Mouse (Mus musculus) c-Kit-negative CD71-positive TER-119-positive erythroid progenitor cells, embryonic 14.5 days (primary cell): ENCODE measurements around the gene Dhx57.
"Not testable (repeated sequence)": the region's sequence is repeated elsewhere in the genome, so short reads cannot be mapped to it uniquely, and the experiment has no call there.

Source experiments
- DNase-seq: peaks from one replicate; pipeline ENCODE4 v3.0.0-alpha.2; 2013; ENCODE audit warnings: low read depth, low spot score

Dhx57 gene

GRCm38 (mm10) chr17:80255208-80255607, 35.1 kb downstream of the Dhx57 start:
- DNase-seq = no peak

GRCm38 (mm10) chr17:80254421-80254820, 35.9 kb downstream of the Dhx57 start:
- DNase-seq = no peak

GRCm38 (mm10) chr17:80252757-80253525, 37.3 kb downstream of the Dhx57 start:
- no peak for DNase-seq

GRCm38 (mm10) chr17:80243116-80243515, 47.2 kb downstream of the Dhx57 start:
- no peak for DNase-seq

- no peak for DNase-seq
Observed at GRCm38 (mm10) chr17:80241594-80241993, 48.7 kb downstream of the Dhx57 start.

- DNase-seq = no peak
Observed at GRCm38 (mm10) chr17:80237475-80237874, 52.8 kb downstream of the Dhx57 start.

- no peak for DNase-seq
Observed at GRCm38 (mm10) chr17:80236805-80237204, 53.5 kb downstream of the Dhx57 start.

GRCm38 (mm10) chr17:80235477-80235876, 54.8 kb downstream of the Dhx57 start:
- no peak for DNase-seq

- no peak for DNase-seq
Observed at GRCm38 (mm10) chr17:80234376-80234775, 55.9 kb downstream of the Dhx57 start.

GRCm38 (mm10) chr17:80233844-80234243, 56.4 kb downstream of the Dhx57 start:
- no peak for DNase-seq

- no peak for DNase-seq
Observed at GRCm38 (mm10) chr17:80229396-80229795, 60.9 kb downstream of the Dhx57 start.

- DNase-seq = not testable (repeated sequence)
Observed at GRCm38 (mm10) chr17:80225142-80225541, 65.1 kb downstream of the Dhx57 start.

- DNase-seq = peak; percentile 74
Observed at GRCm38 (mm10) chr17:80224326-80225116, 65.8 kb downstream of the Dhx57 start, which contains the start of gene Gemin6. Gene Gemin6 (plus strand): TSS chr17:80224441.

GRCm38 (mm10) chr17:80223829-80224228, 66.4 kb downstream of the Dhx57 start:
- DNase-seq = no peak

GRCm38 (mm10) chr17:80221890-80222628, 68.2 kb downstream of the Dhx57 start:
- DNase-seq = no peak

- no peak for DNase-seq
Observed at GRCm38 (mm10) chr17:80221202-80221601, 69.1 kb downstream of the Dhx57 start.

GRCm38 (mm10) chr17:80220131-80220530, 70.1 kb downstream of the Dhx57 start:
- no peak for DNase-seq

GRCm38 (mm10) chr17:80213998-80214397, 76.3 kb downstream of the Dhx57 start:
- DNase-seq = not testable (repeated sequence)

GRCm38 (mm10) chr17:80206671-80207581, 83.3 kb downstream of the Dhx57 start, which contains the start of the genes Srsf7 and Ttc39d:
Gene Srsf7 (minus strand): TSS chr17:80207307.
Gene Ttc39d (plus strand): TSS chr17:80207460.
- peak; percentile 91 for DNase-seq

GRCm38 (mm10) chr17:80206301-80206670, 84.0 kb downstream of the Dhx57 start:
- DNase-seq = peak; percentile 59

GRCm38 (mm10) chr17:80205657-80206056, 84.6 kb downstream of the Dhx57 start:
- DNase-seq = no peak
